Mouse (Mus musculus): ENCODE measurements around the gene Blnk.

- no peak for TF ChIP-seq CTCF (IDR thresholded peaks at IDR 0.05; ENCODE audit: low read depth)
- no peak for TF ChIP-seq EP300 (IDR thresholded peaks at IDR 0.05; ENCODE audit: low read depth)
Measured at GRCm38 (mm10) chr19:40958981-40959380, 35.4 kb downstream of the Blnk start.
